Mouse (Mus musculus) hindlimb bud, embryonic 11.5 days (tissue): ENCODE results near the gene Rab5c.

Source experiments
- DNase-seq: peaks from one replicate; pipeline ENCODE4 v3.0.0-alpha.2; 2012; ENCODE audit warnings: low read depth, low spot score; ENCODE audit errors: extremely low spot score

Rab5c gene

GRCm38 (mm10) chr11:100702081-100702851 is 35.7 kb downstream of the Rab5c start:
- DNase-seq: no peak

DNA sequence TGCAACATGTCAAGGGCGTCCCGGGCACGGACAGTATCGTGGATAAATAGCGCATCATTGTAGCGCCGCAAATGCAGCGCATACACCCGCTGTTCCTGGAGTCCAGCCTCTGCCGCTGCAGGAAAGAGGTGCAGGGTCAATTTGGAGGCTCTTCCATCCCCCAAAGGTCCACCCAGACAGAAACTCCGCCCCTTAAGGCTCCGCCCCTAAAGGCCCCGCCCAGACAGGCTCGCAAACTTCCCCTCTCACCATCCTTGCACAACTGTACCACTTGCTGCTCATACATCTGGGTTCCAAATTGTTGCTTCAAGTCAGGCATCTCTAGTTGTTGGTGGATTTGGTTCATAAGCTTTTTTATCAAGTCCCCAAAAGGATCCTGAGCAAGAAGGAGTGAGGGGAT is 36.7 kb downstream of the Rab5c start:
- no peak for DNase-seq

GRCm38 (mm10) chr11:100700710-100701109 is 37.3 kb downstream of the Rab5c start:
- no peak for DNase-seq

- no peak for DNase-seq
These were observed 40.1 kb downstream of the Rab5c start for GRCm38 (mm10) chr11:100697921-100698320.

- DNase-seq: no peak
These were observed 43.1 kb downstream of the Rab5c start for GRCm38 (mm10) chr11:100694926-100695325.

GRCm38 (mm10) chr11:100693154-100693553 is 44.9 kb downstream of the Rab5c start:
- no peak for DNase-seq

- DNase-seq: no peak
These were observed 45.8 kb downstream of the Rab5c start, which contains the start of gene Zfp385c for GRCm38 (mm10) chr11:100692164-100692616. TSS of gene Zfp385c (minus strand) at chr11:100692455.

GRCm38 (mm10) chr11:100690389-100690788 is 47.6 kb downstream of the Rab5c start:
- DNase-seq: no peak

DNA sequence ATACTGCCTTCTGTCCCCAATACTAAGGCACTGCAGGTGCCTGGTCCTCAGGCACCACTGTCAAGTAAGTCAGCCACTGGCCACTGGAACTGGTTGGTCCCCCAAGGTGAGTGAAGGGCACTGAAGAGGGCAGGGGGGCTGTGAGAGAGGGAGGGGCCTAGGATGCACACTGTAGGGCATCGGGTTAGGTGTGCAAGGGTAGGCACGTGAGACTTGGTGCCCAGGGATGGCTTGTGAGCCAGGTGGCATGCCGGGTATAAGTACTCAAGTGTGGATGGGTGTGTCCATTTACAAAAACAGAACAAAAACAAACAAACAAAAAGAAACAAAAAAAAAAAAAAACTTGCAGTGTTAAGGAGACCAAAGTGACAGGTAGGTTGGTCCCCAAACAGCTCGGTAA is 49.6 kb downstream of the Rab5c start:
- no peak for DNase-seq

GRCm38 (mm10) chr11:100687265-100687664 is 50.8 kb downstream of the Rab5c start:
- DNase-seq: no peak

- no peak for DNase-seq
These were observed 52.6 kb downstream of the Rab5c start for GRCm38 (mm10) chr11:100685371-100685770.

DNA sequence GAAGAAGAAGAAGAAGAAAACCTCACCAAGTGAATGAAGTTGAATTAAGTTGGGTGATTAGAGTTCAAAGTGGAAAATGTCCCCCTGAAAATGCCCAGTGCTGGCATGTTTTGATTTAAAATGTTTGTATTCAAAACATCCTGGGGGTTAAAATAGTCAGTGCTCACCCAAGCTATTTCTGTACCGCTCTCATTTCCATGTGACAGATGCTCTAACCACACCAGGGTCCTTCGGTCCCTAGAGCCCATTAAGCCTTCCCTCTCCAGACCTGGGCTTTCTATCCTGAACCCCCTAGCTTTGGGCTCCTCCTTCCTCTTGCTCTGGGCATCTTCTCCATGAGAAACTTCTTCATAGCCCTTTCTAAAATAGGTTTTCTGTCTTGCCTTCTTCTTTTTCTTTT is 53.9 kb downstream of the Rab5c start:
- no peak for DNase-seq

GRCm38 (mm10) chr11:100682526-100682925 is 55.5 kb downstream of the Rab5c start:
- no peak for DNase-seq

DNA sequence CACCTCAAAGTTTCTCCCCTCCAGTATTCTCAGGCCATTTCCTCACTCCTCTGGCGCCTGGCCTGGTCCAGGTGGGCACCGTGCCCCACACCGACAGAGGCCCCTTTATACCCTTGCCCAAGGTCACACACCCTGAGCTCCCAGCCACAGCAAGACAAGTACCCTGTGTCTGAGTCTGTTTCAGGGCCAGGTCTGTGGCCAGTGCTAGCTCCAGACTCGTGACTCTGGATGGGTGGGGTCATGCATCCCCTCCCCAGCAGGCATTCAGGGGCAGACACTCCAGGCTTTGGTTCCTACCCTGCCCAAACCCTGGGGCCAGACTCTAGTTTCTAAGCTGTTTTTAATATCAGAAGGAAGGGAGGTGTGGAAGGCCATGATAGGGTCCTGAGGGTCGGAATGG is 56.2 kb downstream of the Rab5c start:
- no peak for DNase-seq

GRCm38 (mm10) chr11:100677810-100678209 is 60.2 kb downstream of the Rab5c start:
- no peak for DNase-seq

GRCm38 (mm10) chr11:100673169-100673568 is 64.8 kb downstream of the Rab5c start:
- DNase-seq: no peak

DNA sequence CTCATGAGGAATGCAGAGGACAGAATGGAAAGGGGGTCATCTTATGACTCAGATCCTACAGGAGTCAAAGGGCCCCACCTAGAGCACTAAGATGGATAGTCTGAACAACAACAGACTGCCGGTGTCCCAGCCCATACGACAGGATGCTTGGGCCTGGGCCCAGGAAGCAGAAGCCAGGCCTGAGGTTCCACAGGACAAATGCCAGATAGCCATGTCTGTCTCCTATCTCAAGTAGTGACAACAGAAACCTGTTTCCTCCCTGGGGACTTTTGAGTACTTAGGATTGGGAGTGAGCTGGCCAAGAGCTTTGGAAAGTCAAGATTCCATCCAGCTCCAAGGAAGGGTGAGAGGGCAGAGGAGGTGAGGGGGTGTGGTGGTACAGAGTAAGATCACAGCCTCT is 66.1 kb downstream of the Rab5c start:
- no peak for DNase-seq

- no peak for DNase-seq
These were observed 67.0 kb downstream of the Rab5c start for GRCm38 (mm10) chr11:100671049-100671448.
